Comparison of ENCODE assay signal across 8 mouse cellular contexts in genomic region chr8:71366771-71367528, GRCm38 (mm10). TPM values are rescaled to one million over a fixed set of nuclear protein-coding genes. Genes with fewer than 3 reads are reported as not detected.
DNase-seq lines count a peak whose midpoint lies in the region; ATAC-seq and TF ChIP-seq lines count a peak whose summit lies in the region.

Gene Use1, plus strand, starts transcription at chr8:71366848.

- peak within 1 kb of the TSS; percentile 84 for H3K4me2 ChIP-seq in kidney, embryonic 15.5 days

- H3K27me3 ChIP-seq in heart, embryonic 10.5 days (ENCODE audit: insufficient read depth, poor library complexity, severe bottlenecking), result no peaks in the 10 kb centered on the region
- no peaks in the 10 kb centered on the region for H3K27me3 ChIP-seq in kidney, embryonic 15.5 days

- H3K9me3 ChIP-seq in heart, embryonic 10.5 days, result no peaks in the 10 kb centered on the region
- H3K9me3 ChIP-seq in kidney, embryonic 15.5 days (replicated peaks), result no peaks in the 10 kb centered on the region

- peak within 1 kb of the TSS; percentile 80 for H3K4me3 ChIP-seq in bone marrow, adult 2 months (replicated peaks; ENCODE audit: control insufficient read depth, low read depth, low read length)
- H3K4me3 ChIP-seq in embryonic fibroblast, embryonic 13.5 days (ENCODE audit: insufficient read depth, low read length), result peak within 1 kb of the TSS; percentile 62
- peak within 1 kb of the TSS; percentile 71 for H3K4me3 ChIP-seq in heart, embryonic 10.5 days
- H3K4me3 ChIP-seq in kidney, embryonic 15.5 days (replicated peaks), result peak within 1 kb of the TSS; percentile 71

- peaks cover 2% of the 10 kb centered on the region; the same call in 1 of the 2 replicates for H3K4me1 ChIP-seq in bone marrow, adult 2 months (ENCODE audit: control insufficient read depth, insufficient read depth, low read length)
- peaks cover 8% of the 10 kb centered on the region for H3K4me1 ChIP-seq in embryonic fibroblast, embryonic 13.5 days (ENCODE audit: control insufficient read depth, insufficient read depth, low read length)
- peaks cover 36% of the 10 kb centered on the region for H3K4me1 ChIP-seq in heart, embryonic 10.5 days
- peaks cover 29% of the 10 kb centered on the region for H3K4me1 ChIP-seq in kidney, embryonic 15.5 days

- WGBS in bone marrow, adult 2 months, result under 1% methylated on average over 56 of the region's 56 CpGs
- WGBS in heart, embryonic 10.5 days, result under 1% methylated on average over 56 of the region's 56 CpGs
- under 1% methylated on average over 56 of the region's 56 CpGs for WGBS in kidney, embryonic 15.5 days

- TF ChIP-seq CTCF in bone marrow, adult 2 months (IDR thresholded peaks at IDR 0.05; ENCODE audit: control insufficient read depth, insufficient read depth, low read length), result no peak
- no peak for TF ChIP-seq CTCF in embryonic fibroblast, embryonic 13.5 days (IDR thresholded peaks at IDR 0.05; ENCODE audit: borderline replicate concordance, insufficient read depth, low read length)

- ATAC-seq in kidney, embryonic 15.5 days (replicated peaks; ENCODE audit: low FRiP score), result peak; percentile 85
- peak; percentile 74 for ATAC-seq in monocyte, adult 5-6 weeks (replicated peaks; ENCODE audit: insufficient number of reproducible peaks, low FRiP score, low TSS enrichment, poor library complexity, severe bottlenecking)

- peak within 1 kb of the TSS; percentile 91 for H3K27ac ChIP-seq in bone marrow, adult 2 months (ENCODE audit: control insufficient read depth, insufficient read depth, low read depth, low read length, poor library complexity)
- peak within 1 kb of the TSS; percentile 91 for H3K27ac ChIP-seq in embryonic fibroblast, embryonic 13.5 days (ENCODE audit: insufficient read depth, low read length)
- H3K27ac ChIP-seq in heart, embryonic 10.5 days, result peak within 1 kb of the TSS; percentile 93
- H3K27ac ChIP-seq in kidney, embryonic 15.5 days, result peak within 1 kb of the TSS; percentile 95

- peak within 1 kb of the TSS; percentile 65 for H3K9ac ChIP-seq in kidney, embryonic 15.5 days

- peak; percentile 99 for DNase-seq in 416B (ENCODE audit: low read depth)
- DNase-seq in heart, embryonic 10.5 days (ENCODE audit: low spot score), result peak; percentile 98
- DNase-seq in liver, result peak; percentile 93
- peak; percentile 86 to 90 for DNase-seq in spleen, postnatal 4 days (ENCODE audit: low spot score in 2 of 2)

- H3K36me3 ChIP-seq in heart, embryonic 10.5 days, result peaks cover 15% of the 10 kb centered on the region
- H3K36me3 ChIP-seq in kidney, embryonic 15.5 days, result peaks cover 18% of the 10 kb centered on the region

- TF ChIP-seq POLR2A in bone marrow, adult 2 months (IDR thresholded peaks at IDR 0.05; ENCODE audit: borderline replicate concordance, control insufficient read depth, low read depth, low read length), result peak; percentile 73; the same call in 1 of the 2 replicates
- no peak; the same call in none of the 2 replicates for TF ChIP-seq POLR2A in embryonic fibroblast, embryonic 13.5 days (IDR thresholded peaks at IDR 0.05; ENCODE audit: low read depth, low read length)

RNA-seq across cellular contexts. Expression of gene Use1, which starts in this region (rescaled TPM):
- 75.6 and 139 TPM in 2 replicates for polyA plus RNA-seq in bone marrow, adult 2 months (2011; ENCODE audit: insufficient read depth, insufficient read length, low replicate concordance, missing spikeins)
- 94.8 and 97.6 TPM in 2 replicates for polyA plus RNA-seq in embryonic fibroblast, embryonic 13.5 days (2011; ENCODE audit: insufficient read length, low read depth, missing spikeins)
- 68.7 and 79.5 TPM in 2 replicates for polyA plus RNA-seq in heart, embryonic 10.5 days (2016; fragmentation: Nextera tagmentation; extraction: Ambion mirVana)
- 103 and 105 TPM in 2 replicates for polyA plus RNA-seq in kidney, embryonic 15.5 days (2015; fragmentation: Nextera tagmentation; extraction: Ambion mirVana)
- 172 to 275 TPM (median 266 TPM) in 3 replicates for total RNA-seq in monocyte, adult 5-6 weeks (2017)

Comparison
In these comparisons a context has a peak if more than half of its experiments do, and no peak if none do; other contexts are left out.
1. Peak in every context shown above with its lines: DNase-seq, ATAC-seq, H3K4me3 ChIP-seq and H3K27ac ChIP-seq.